Mouse (Mus musculus) heart, postnatal 0 days (tissue): ENCODE measurements around the gene Soat1.

Source experiments
- CTCF ChIP-seq: IDR thresholded peaks from 2 replicates; pipeline ENCODE4 v1.5.1; 2016; ENCODE audit warnings: antibody characterized with exemption, control low read depth, low read depth
- EP300 ChIP-seq: IDR thresholded peaks from 2 replicates; pipeline ENCODE4 v1.6.1; 2016; ENCODE audit warnings: antibody characterized with exemption, low read depth

GRCm38 (mm10) chr1:156408004-156408403 is 66.1 kb downstream of the Soat1 start:
- TF ChIP-seq CTCF: no peak
- no peak for TF ChIP-seq EP300
